Mouse (Mus musculus) kidney, adult 2 months (tissue): ENCODE data around the gene Stard7.

Source experiments
- CTCF ChIP-seq: fragments of 200-500 bp; conservative IDR thresholded peaks from 2 replicates; pipeline ENCODE4 v1.5.1; 2011; ENCODE audit warnings: low read depth, mild to moderate bottlenecking, control low read depth, low read length, moderate library complexity, mixed read lengths; ENCODE audit not compliant: insufficient read depth, insufficient read length
- POLR2A ChIP-seq: fragments of 200-500 bp; IDR thresholded peaks from one replicate; pipeline ENCODE4 v1.6.1; 2011; ENCODE audit warnings: low read depth, low read length, control low read depth

DNA sequence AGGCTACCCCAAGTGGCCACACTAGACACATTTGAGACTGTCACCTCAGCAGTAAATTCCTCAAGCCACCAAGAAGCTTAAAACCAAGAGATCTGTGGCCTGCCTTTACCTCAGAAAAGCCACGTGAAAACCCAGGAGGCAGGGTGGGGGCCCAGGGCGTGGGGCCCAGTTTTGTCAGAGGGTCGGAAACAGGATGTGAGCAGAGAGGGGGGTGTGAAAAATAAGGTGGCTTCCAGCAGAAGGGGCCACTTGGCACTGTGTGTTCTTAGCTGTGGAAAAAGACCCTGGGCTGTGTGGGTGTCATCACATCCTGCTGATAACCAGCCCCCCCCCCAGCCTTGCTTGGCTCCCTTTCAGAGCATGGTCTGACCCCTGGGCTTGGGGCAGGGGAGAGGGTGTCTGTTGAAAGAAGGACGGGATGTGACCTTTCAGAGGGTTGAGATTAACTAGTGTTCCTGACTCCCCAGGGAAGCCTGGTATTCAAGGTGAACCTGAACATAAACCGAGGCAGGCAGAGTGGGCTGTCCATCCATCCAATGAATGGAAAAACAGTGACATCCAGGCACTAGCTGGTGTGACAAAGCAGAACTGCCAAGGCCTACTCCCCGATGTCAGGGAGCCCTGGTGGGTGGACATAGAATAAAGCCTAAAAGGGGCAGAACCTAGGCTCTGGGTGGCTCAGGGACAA is 44.6 kb downstream of the Stard7 start:
- TF ChIP-seq CTCF (no peak), POLR2A (no peak)
